Mouse (Mus musculus): ENCODE results near the gene Pou1f1. TPM values are rescaled to one million over a fixed set of nuclear protein-coding genes. Genes with fewer than 3 reads are reported as not detected.
A peak's percentile ranks its signal among the peaks of the same experiment; 100 is the strongest.

Gene Pou1f1
- total and polyA plus RNA-seq, 2 experiments from 2014 or later = not detected

- no peaks in the 10 kb centered on the region for H3K9me3 ChIP-seq (ENCODE audit: low read length)
- no peak overlapping the region for H3K4me3 ChIP-seq (ENCODE audit: low read length)
- H3K4me2 ChIP-seq (ENCODE audit: low read depth, low read length) = no peak overlapping the region
- no peak for TF ChIP-seq CTCF (IDR thresholded peaks at IDR 0.05; ENCODE audit: low read depth)
- 91% methylated on average over 2 of the region's 2 CpGs for WGBS
- no peaks in the 10 kb centered on the region for H3K4me1 ChIP-seq (ENCODE audit: insufficient read depth, low read length)
- no peaks in the 10 kb centered on the region for H3K27me3 ChIP-seq (ENCODE audit: insufficient read depth, low read length)
- no peak overlapping the region for H3K9ac ChIP-seq (replicated peaks; ENCODE audit: low read length)
- DNase-seq (ENCODE audit: low spot score) (no peak), ATAC-seq (no peak)
- H3K36me3 ChIP-seq (ENCODE audit: insufficient read depth, low read length) = no peaks in the 10 kb centered on the region
- H3K27ac ChIP-seq = no peak overlapping the region
These were observed 5.7 kb downstream of the Pou1f1 start for GRCm38 (mm10) chr16:65526004-65526403.

GRCm38 (mm10) chr16:65526695-65527094 is 6.4 kb downstream of the Pou1f1 start:
- Histone ChIP-seq H3K27me3 (ENCODE audit: insufficient read depth, low read length) (no peaks in the 10 kb centered on the region), H3K9ac (replicated peaks; ENCODE audit: low read length) (no peak overlapping the region), H3K4me1 (ENCODE audit: insufficient read depth, low read length) (no peaks in the 10 kb centered on the region), H3K4me3 (ENCODE audit: low read length) (no peak overlapping the region), H3K9me3 (ENCODE audit: low read length) (no peaks in the 10 kb centered on the region), H3K4me2 (ENCODE audit: low read depth, low read length) (no peak overlapping the region), H3K27ac (no peak overlapping the region), H3K36me3 (ENCODE audit: insufficient read depth, low read length) (no peaks in the 10 kb centered on the region)
- DNase-seq (ENCODE audit: low spot score) = no peak
- 83% methylated on average over 5 of the region's 5 CpGs for WGBS
- no peak for TF ChIP-seq CTCF (IDR thresholded peaks at IDR 0.05; ENCODE audit: low read depth)
- no peak for ATAC-seq

- ATAC-seq (no peak), DNase-seq (ENCODE audit: low spot score) (peak; percentile 6)
- Histone ChIP-seq H3K9me3 (ENCODE audit: low read length) (no peaks in the 10 kb centered on the region), H3K27me3 (ENCODE audit: insufficient read depth, low read length) (no peaks in the 10 kb centered on the region), H3K9ac (replicated peaks; ENCODE audit: low read length) (no peak overlapping the region), H3K36me3 (ENCODE audit: insufficient read depth, low read length) (no peaks in the 10 kb centered on the region), H3K4me3 (ENCODE audit: low read length) (no peak overlapping the region), H3K4me2 (ENCODE audit: low read depth, low read length) (no peak overlapping the region), H3K27ac (no peak overlapping the region), H3K4me1 (ENCODE audit: insufficient read depth, low read length) (no peaks in the 10 kb centered on the region)
- TF ChIP-seq CTCF (IDR thresholded peaks at IDR 0.05; ENCODE audit: low read depth) = no peak
- WGBS = 11% methylated on average over 5 of the region's 5 CpGs
These were observed 9.3 kb downstream of the Pou1f1 start for GRCm38 (mm10) chr16:65529589-65529988.

- Histone ChIP-seq H3K9ac (replicated peaks; ENCODE audit: low read length) (no peak overlapping the region), H3K9me3 (ENCODE audit: low read length) (no peaks in the 10 kb centered on the region), H3K36me3 (ENCODE audit: insufficient read depth, low read length) (no peaks in the 10 kb centered on the region), H3K27ac (no peak overlapping the region), H3K27me3 (ENCODE audit: insufficient read depth, low read length) (no peaks in the 10 kb centered on the region), H3K4me3 (ENCODE audit: low read length) (no peak overlapping the region), H3K4me2 (ENCODE audit: low read depth, low read length) (no peak overlapping the region), H3K4me1 (ENCODE audit: insufficient read depth, low read length) (no peaks in the 10 kb centered on the region)
- 59% methylated on average over 8 of the region's 8 CpGs for WGBS
- ATAC-seq (no peak), DNase-seq (ENCODE audit: low spot score) (peak; percentile 11)
- 0 out of 2 replicates have a peak, but pooled peaks have one; percentile 8 for TF ChIP-seq CTCF (IDR thresholded peaks at IDR 0.05; ENCODE audit: low read depth)
These were observed 11.4 kb downstream of the Pou1f1 start for GRCm38 (mm10) chr16:65531663-65532062.

GRCm38 (mm10) chr16:65533315-65533999 is 13.1 kb downstream of the Pou1f1 start:
- Histone ChIP-seq H3K27ac (no peak overlapping the region), H3K4me2 (ENCODE audit: low read depth, low read length) (no peak overlapping the region), H3K9me3 (ENCODE audit: low read length) (no peaks in the 10 kb centered on the region), H3K4me1 (ENCODE audit: insufficient read depth, low read length) (no peaks in the 10 kb centered on the region), H3K9ac (replicated peaks; ENCODE audit: low read length) (no peak overlapping the region), H3K36me3 (ENCODE audit: insufficient read depth, low read length) (no peaks in the 10 kb centered on the region), H3K4me3 (ENCODE audit: low read length) (no peak overlapping the region), H3K27me3 (ENCODE audit: insufficient read depth, low read length) (no peaks in the 10 kb centered on the region)
- ATAC-seq = 0 out of 2 replicates have a peak, but pooled peaks have one; percentile 32
- TF ChIP-seq CTCF (IDR thresholded peaks at IDR 0.05; ENCODE audit: low read depth) = peak; percentile 73
- DNase-seq (ENCODE audit: low spot score) = peak; percentile 81
- 28% methylated on average over 12 of the region's 12 CpGs for WGBS

GRCm38 (mm10) chr16:65543676-65544293 is 23.5 kb downstream of the Pou1f1 start:
- no peak for TF ChIP-seq CTCF (IDR thresholded peaks at IDR 0.05; ENCODE audit: low read depth)
- Histone ChIP-seq H3K36me3 (ENCODE audit: insufficient read depth, low read length) (peaks cover 19% of the 10 kb centered on the region; the same call in 1 of the 2 replicates), H3K4me3 (ENCODE audit: low read length) (no peak overlapping the region), H3K27me3 (ENCODE audit: insufficient read depth, low read length) (no peaks in the 10 kb centered on the region), H3K9me3 (ENCODE audit: low read length) (no peaks in the 10 kb centered on the region), H3K4me2 (ENCODE audit: low read depth, low read length) (no peak overlapping the region), H3K9ac (replicated peaks; ENCODE audit: low read length) (no peak overlapping the region), H3K4me1 (ENCODE audit: insufficient read depth, low read length) (no peaks in the 10 kb centered on the region), H3K27ac (no peak overlapping the region)
- WGBS = 85% methylated on average over 11 of the region's 11 CpGs
- ATAC-seq = no peak
- no peak for DNase-seq (ENCODE audit: low spot score)

- WGBS = 85% methylated on average over 7 of the region's 7 CpGs
- peaks cover 10% of the 10 kb centered on the region; the same call in 1 of the 2 replicates for H3K36me3 ChIP-seq (ENCODE audit: insufficient read depth, low read length)
- no peaks in the 10 kb centered on the region for H3K9me3 ChIP-seq (ENCODE audit: low read length)
- no peak for TF ChIP-seq CTCF (IDR thresholded peaks at IDR 0.05; ENCODE audit: low read depth)
- no peak overlapping the region for H3K9ac ChIP-seq (replicated peaks; ENCODE audit: low read length)
- H3K27me3 ChIP-seq (ENCODE audit: insufficient read depth, low read length) = no peaks in the 10 kb centered on the region
- H3K4me2 ChIP-seq (ENCODE audit: low read depth, low read length) = no peak overlapping the region
- H3K4me3 ChIP-seq (ENCODE audit: low read length) = no peak overlapping the region
- H3K4me1 ChIP-seq (ENCODE audit: insufficient read depth, low read length) = no peaks in the 10 kb centered on the region
- ATAC-seq = no peak
- no peak overlapping the region for H3K27ac ChIP-seq
- no peak for DNase-seq (ENCODE audit: low spot score)
These were observed 28.6 kb downstream of the Pou1f1 start for GRCm38 (mm10) chr16:65548960-65549359.
